Mouse (Mus musculus): ENCODE results near the gene Atad5.
"Not testable (repeated sequence)": the region's sequence is repeated elsewhere in the genome, so short reads cannot be mapped to it uniquely, and the experiment has no call there.

The Atad5 gene

GRCm38 (mm10) chr11:80088917-80089816 is at the start of gene Atad5:
Atad5 (plus strand) TSS chr11:80089400.
- peak; percentile 62 for DNase-seq (ENCODE audit: low read depth, low spot score)

GRCm38 (mm10) chr11:80042615-80043418 is 46.4 kb upstream of the Atad5 start:
- no peak for DNase-seq (ENCODE audit: low read depth, low spot score)

DNA sequence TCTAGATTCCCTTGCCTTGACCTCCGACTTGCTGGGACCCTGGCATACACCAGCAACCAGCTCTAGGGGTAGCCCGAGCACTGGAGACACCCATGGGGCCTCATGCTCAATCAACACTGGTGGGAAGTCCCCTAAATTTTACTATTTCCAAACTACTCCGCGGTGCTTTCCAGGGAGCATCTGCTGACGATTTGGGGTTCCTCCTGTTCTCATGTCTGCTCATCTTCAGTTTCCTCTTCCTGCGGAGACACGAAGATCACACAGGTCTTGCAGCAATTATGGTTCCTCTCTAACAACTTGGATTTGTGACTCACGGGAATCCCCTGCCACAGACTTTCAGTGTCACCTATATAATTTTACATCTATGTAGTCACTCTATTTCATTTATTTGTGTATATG is 45.8 kb upstream of the Atad5 start:
- DNase-seq (ENCODE audit: low read depth, low spot score) = no peak

DNA sequence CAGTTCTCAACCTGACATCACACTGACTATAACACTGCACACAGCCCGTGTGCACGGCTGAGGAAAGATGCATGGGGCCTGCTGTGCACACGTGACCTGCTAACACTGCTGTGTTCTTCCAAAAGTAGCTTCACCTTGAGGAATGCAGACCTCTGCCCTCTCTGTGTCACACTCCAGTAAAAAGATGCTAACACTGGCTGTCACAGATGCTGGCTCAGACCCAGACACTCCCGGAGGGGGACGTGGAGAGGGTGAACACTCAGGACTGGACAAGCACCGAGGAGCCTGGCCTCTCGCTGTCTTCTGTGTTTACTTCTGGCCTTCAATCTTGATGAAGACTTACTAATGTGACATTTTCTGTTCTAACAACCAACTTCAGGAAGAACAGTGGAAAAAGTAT is 42.3 kb upstream of the Atad5 start:
- DNase-seq (ENCODE audit: low read depth, low spot score) = no peak

DNA sequence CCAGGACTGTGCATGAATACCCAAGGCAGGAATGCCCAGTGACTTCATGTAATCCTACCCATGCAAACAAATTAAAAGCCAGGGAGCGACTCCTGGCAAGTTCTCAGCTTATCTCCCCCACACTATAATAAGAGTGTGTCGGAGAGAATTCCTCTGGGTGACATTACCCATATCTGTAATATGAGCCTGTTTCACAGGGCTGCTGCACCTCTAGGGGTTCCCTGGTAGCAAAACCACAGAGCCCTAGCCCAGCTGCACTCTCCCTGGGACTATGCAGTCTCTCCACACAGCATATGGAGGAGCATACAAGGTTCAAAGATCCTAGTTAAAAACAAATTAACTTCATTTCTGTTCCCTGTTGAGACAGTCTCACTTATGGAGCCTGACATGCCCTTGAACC is 39.1 kb upstream of the Atad5 start:
- no peak for DNase-seq (ENCODE audit: low read depth, low spot score)

- DNase-seq (ENCODE audit: low read depth, low spot score) = no peak
These were observed 36.7 kb upstream of the Atad5 start for GRCm38 (mm10) chr11:80052456-80052855.

- no peak for DNase-seq (ENCODE audit: low read depth, low spot score)
These were observed 36.0 kb upstream of the Atad5 start for GRCm38 (mm10) chr11:80053171-80053570.

GRCm38 (mm10) chr11:80054659-80055058 is 34.5 kb upstream of the Atad5 start:
- no peak for DNase-seq (ENCODE audit: low read depth, low spot score)

GRCm38 (mm10) chr11:80056141-80056540 is 33.1 kb upstream of the Atad5 start:
- no peak for DNase-seq (ENCODE audit: low read depth, low spot score)

- DNase-seq (ENCODE audit: low read depth, low spot score) = peak; percentile 46
These were observed 27.0 kb upstream of the Atad5 start for GRCm38 (mm10) chr11:80062159-80062558.

GRCm38 (mm10) chr11:80066373-80066772 is 22.8 kb upstream of the Atad5 start:
- DNase-seq (ENCODE audit: low read depth, low spot score) = not testable (repeated sequence)

DNA sequence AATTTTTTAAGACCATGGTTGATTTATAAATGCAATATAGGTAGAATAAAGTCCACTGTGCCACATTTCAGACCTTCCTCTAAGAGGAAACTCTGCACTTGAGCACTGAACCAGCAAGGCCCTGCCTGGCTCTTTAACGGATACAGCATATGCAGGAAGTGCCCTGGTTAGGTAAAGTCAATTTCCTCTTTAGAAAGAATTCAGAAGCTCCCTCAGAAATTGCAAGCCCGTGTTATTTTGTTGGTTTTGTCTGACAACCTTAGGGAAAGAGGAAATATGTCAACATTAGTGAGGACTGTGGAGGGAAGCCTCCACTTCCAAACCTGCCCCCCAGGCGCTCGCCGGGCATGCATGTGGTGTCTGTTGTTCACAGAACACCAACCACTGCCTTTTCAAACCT is 21.6 kb upstream of the Atad5 start:
- no peak for DNase-seq (ENCODE audit: low read depth, low spot score)

GRCm38 (mm10) chr11:80069815-80070214 is 19.4 kb upstream of the Atad5 start:
- no peak for DNase-seq (ENCODE audit: low read depth, low spot score)

- no peak for DNase-seq (ENCODE audit: low read depth, low spot score)
These were observed 18.2 kb upstream of the Atad5 start for GRCm38 (mm10) chr11:80071039-80071438.

DNA sequence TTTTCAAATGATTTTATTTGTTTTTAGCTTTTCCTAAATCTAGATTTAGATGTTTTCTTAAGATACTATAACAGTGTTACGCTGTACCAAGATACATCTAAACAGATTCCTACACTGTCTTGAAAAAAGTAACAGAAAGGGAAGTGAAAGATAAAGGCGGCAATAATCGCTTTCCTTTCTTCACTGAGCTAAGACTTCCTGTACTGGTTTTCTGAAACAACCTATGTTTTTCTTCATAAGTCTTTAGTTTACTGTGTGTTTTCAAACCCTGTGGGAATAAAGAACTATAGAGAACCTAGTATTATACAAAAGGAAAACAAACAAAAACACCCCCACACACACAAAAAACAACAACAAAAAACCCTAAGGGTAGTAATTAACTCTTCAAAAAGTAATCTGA is 16.8 kb upstream of the Atad5 start:
- DNase-seq (ENCODE audit: low read depth, low spot score) = no peak

GRCm38 (mm10) chr11:80075608-80076277 is 13.5 kb upstream of the Atad5 start:
- DNase-seq (ENCODE audit: low read depth, low spot score) = no peak

- no peak for DNase-seq (ENCODE audit: low read depth, low spot score)
These were observed 11.2 kb upstream of the Atad5 start for GRCm38 (mm10) chr11:80077784-80078545.

DNA sequence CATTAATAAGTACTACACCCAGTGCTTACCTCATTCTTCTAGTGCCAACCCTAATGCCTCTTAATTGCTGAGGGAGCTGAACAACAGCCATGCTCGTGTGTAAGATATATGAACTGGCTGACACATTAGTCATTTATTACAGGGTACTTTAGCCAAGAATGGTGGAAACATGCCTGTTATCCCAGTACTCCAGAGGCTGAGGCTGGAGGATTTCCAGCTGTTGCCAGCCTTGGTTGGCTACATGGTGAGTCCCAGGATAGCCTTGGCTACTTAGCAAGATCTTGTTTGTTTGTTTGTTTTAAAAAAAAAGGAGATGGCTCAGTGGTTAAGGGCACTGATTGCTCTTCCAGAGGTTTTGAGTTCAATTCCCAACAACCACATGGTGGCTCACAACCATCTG is 10.4 kb upstream of the Atad5 start:
- DNase-seq (ENCODE audit: low read depth, low spot score) = no peak

- no peak for DNase-seq (ENCODE audit: low read depth, low spot score)
These were observed 9.4 kb upstream of the Atad5 start for GRCm38 (mm10) chr11:80079751-80080150.

DNA sequence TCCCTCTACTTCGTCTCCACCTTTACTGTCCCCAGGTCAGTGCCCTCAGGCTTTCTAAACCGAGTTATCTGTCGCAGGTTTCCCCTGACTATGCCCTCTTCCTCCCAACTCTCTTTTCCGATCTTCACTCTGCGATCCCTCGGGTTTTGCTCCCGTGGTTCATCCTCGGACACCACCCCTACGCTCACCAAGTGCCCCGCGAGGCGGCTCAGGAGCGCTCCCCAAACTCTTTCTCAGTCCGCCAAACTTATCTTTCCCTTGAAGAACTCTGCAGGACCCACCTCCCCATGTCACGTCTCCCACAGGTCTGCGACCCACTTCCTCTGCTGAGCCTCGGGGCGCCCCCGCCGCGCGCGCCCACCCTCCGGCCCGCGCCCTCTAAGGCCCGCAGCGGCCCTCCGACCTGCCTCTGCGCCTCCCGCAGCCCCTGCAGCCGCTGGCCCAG is 8.8 kb upstream of the Atad5 start:
- no peak for DNase-seq (ENCODE audit: low read depth, low spot score)
